Mouse (Mus musculus) ES-Bruce4 (cell line): ENCODE measurements around the gene Map4k4.

ENCODE experiments used
- CTCF ChIP-seq: IDR thresholded peaks from one replicate; pipeline ENCODE4 v1.8.1; 2011; ENCODE audit warnings: low read depth, low read length
- EP300 ChIP-seq: IDR thresholded peaks from 2 replicates; pipeline ENCODE4 v1.6.1; 2011; ENCODE audit warnings: low read depth, low read length; ENCODE audit not compliant: insufficient read depth
- POLR2A ChIP-seq: IDR thresholded peaks from one replicate; pipeline ENCODE4 v1.8.1; 2011; ENCODE audit warnings: low read length; ENCODE audit not compliant: insufficient read depth

DNA sequence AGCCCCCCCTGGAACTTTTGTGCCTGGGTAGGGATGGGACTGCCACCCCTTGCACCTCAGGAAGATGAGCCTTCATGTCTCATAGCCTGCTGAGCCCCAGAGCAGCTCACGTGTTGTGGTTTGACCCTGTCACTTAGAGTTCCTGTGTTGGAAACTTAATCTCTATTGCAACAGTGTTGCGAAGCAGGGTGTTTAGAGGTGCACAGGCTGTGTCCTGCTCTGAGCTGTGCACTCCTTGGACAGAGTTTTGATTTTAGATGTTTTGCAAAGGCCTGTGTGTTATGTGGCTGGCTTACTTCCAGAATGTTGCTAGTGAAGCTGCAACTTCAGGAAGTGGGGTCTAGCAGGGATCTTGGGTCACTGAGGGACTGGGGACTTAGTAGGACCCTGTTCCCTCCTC lies 4.1 kb upstream of the Map4k4 start:
- TF ChIP-seq EP300, result no peak
- no peak for TF ChIP-seq CTCF
- TF ChIP-seq POLR2A, result no peak
